Mouse (Mus musculus): ENCODE measurements around the gene Tecpr2.

The Tecpr2 gene

GRCm38 (mm10) chr12:110949410-110949809 is 60.3 kb downstream of the Tecpr2 start:
- DNase-seq: no peak

- no peak for DNase-seq
Observed at GRCm38 (mm10) chr12:110950151-110950550, 61.1 kb downstream of the Tecpr2 start.

- no peak for DNase-seq
Observed at GRCm38 (mm10) chr12:110951236-110951635, 62.2 kb downstream of the Tecpr2 start.

- DNase-seq: no peak
Observed at GRCm38 (mm10) chr12:110952628-110953385, 63.7 kb downstream of the Tecpr2 start.

- DNase-seq: no peak
Observed at GRCm38 (mm10) chr12:110953443-110953842, 64.4 kb downstream of the Tecpr2 start.

- no peak for DNase-seq
Observed at GRCm38 (mm10) chr12:110953900-110954299, 64.8 kb downstream of the Tecpr2 start.

- no peak for DNase-seq
Observed at GRCm38 (mm10) chr12:110954351-110954991, 65.4 kb downstream of the Tecpr2 start.

GRCm38 (mm10) chr12:110961973-110962372 is 72.9 kb downstream of the Tecpr2 start:
- no peak for DNase-seq

- DNase-seq: no peak
Observed at GRCm38 (mm10) chr12:110965500-110965899, 76.4 kb downstream of the Tecpr2 start.

GRCm38 (mm10) chr12:110966079-110966478 is 77.0 kb downstream of the Tecpr2 start:
- DNase-seq: no peak

GRCm38 (mm10) chr12:110967146-110967545 is 78.1 kb downstream of the Tecpr2 start:
- no peak for DNase-seq

GRCm38 (mm10) chr12:110970408-110970807 is 81.3 kb downstream of the Tecpr2 start:
- no peak for DNase-seq

GRCm38 (mm10) chr12:110971972-110972371 is 82.9 kb downstream of the Tecpr2 start:
- DNase-seq: no peak

- no peak for DNase-seq
Observed at GRCm38 (mm10) chr12:110973829-110974228, 84.8 kb downstream of the Tecpr2 start.

GRCm38 (mm10) chr12:110974295-110974694 is 85.2 kb downstream of the Tecpr2 start:
- no peak for DNase-seq

- DNase-seq: no peak
Observed at GRCm38 (mm10) chr12:110974726-110975125, 85.7 kb downstream of the Tecpr2 start.

- DNase-seq: no peak
Observed at GRCm38 (mm10) chr12:110975385-110975784, 86.3 kb downstream of the Tecpr2 start.

GRCm38 (mm10) chr12:110975838-110976468 is 86.9 kb downstream of the Tecpr2 start:
- DNase-seq: no peak

- no peak for DNase-seq
Observed at GRCm38 (mm10) chr12:110976589-110977344, 87.7 kb downstream of the Tecpr2 start.

GRCm38 (mm10) chr12:110977345-110977733 is 88.3 kb downstream of the Tecpr2 start:
- DNase-seq: no peak

GRCm38 (mm10) chr12:110977896-110978606 is 89.0 kb downstream of the Tecpr2 start:
- DNase-seq: no peak

GRCm38 (mm10) chr12:110978607-110979406 is 89.7 kb downstream of the Tecpr2 start, which contains the start of gene Ankrd9:
TSS of gene Ankrd9 (minus strand) at chr12:110979040.
- DNase-seq: peak; percentile 98

Data from embryo, embryonic 11 days (tissue).